Mouse (Mus musculus) midbrain, embryonic 13.5 days (tissue): ENCODE data around the gene Hs2st1. TPM values are rescaled to one million over a fixed set of nuclear protein-coding genes. Genes with fewer than 3 reads are reported as not detected.

Source experiments
- ATAC-seq: fragments of 200-750 bp; cut with Nextera tagmentation; 2 replicates; pipeline ENCODE4 v1.8.0; 2017; ENCODE audit warnings: mild to moderate bottlenecking, moderate TSS enrichment, moderate library complexity
- H3K27ac ChIP-seq: fragments of 300-500 bp; sonication (generic); 2 replicates; pipeline ENCODE4 v1.5.1; 2015; ENCODE audit warnings: inconsistent platforms, mild to moderate bottlenecking, moderate library complexity
- H3K27me3 ChIP-seq: fragments of 300-500 bp; sonication (generic); 2 replicates; pipeline ENCODE4 v1.6.1; 2015; ENCODE audit warnings: mild to moderate bottlenecking, inconsistent platforms
- H3K36me3 ChIP-seq: fragments of 300-500 bp; sonication (generic); 2 replicates; pipeline ENCODE4 v1.6.1; 2015; ENCODE audit warnings: mild to moderate bottlenecking, inconsistent platforms
- H3K4me1 ChIP-seq: fragments of 300-500 bp; sonication (generic); replicated peaks from 2 replicates; pipeline ENCODE4 v1.6.1; 2015; ENCODE audit warnings: inconsistent platforms
- H3K4me2 ChIP-seq: fragments of 300-500 bp; sonication (generic); replicated peaks from 2 replicates; pipeline ENCODE4 v1.6.1; 2015; ENCODE audit warnings: moderate library complexity, mild to moderate bottlenecking, inconsistent platforms
- H3K4me3 ChIP-seq: fragments of 300-500 bp; sonication (generic); replicated peaks from 2 replicates; pipeline ENCODE4 v1.5.1; 2015; ENCODE audit warnings: mild to moderate bottlenecking, inconsistent platforms
- H3K9ac ChIP-seq: fragments of 300-500 bp; sonication (generic); replicated peaks from 2 replicates; pipeline ENCODE4 v1.6.1; 2015; ENCODE audit warnings: mild to moderate bottlenecking, inconsistent platforms
- H3K9me3 ChIP-seq: fragments of 300-500 bp; sonication (generic); 2 replicates; pipeline ENCODE4 v1.6.1; 2016; ENCODE audit warnings: mild to moderate bottlenecking, inconsistent platforms
- WGBS: fragments of 180-500 bp; shearing (Covaris S2); methylation state at CpG from one replicate; pipeline ENCODE4 v1.1.7; 2015; 5-methylcytosine and 5-hydroxymethylcytosine counted together
- polyA plus RNA-seq: library from polyadenylated mRNA; unstranded; fragments of >200 nt; fragmentation: Nextera tagmentation; extraction: Ambion mirVana; gene quantifications from 2 replicates; pipeline ENCODE4 v1.2.1, GENCODE M21; 2015

The Hs2st1 gene
- polyA plus RNA-seq, 1 experiment from 2014 or later = 17.4 TPM

DNA sequence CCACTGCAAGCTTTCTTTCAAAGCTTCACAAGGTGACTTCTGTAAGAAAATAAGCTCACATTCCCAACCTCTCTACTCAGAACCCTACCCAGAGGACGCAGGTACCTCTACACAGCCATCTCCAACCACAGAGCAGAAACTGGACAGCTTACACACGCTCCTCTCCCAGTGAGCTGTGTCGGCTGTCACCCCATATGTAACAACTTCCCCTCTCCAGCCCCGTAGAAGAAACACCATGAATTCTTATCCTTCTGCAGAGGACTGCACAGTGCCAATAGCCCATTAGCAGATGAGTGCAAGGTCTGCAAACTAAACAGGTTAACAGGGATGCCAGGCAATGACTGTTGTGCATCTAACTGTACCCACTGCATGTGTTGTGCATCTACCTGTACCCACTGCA lies 23.5 kb downstream of the Hs2st1 start:
- no peak overlapping the region for H3K4me3 ChIP-seq
- no peak for ATAC-seq
- no peak overlapping the region for H3K27ac ChIP-seq
- H3K9me3 ChIP-seq = no peaks in the 10 kb centered on the region
- H3K9ac ChIP-seq = no peak overlapping the region
- no peaks in the 10 kb centered on the region for H3K36me3 ChIP-seq
- H3K4me1 ChIP-seq = peaks cover 37% of the 10 kb centered on the region
- H3K4me2 ChIP-seq = no peak overlapping the region
- 58% methylated on average over 4 of the region's 4 CpGs for WGBS
- H3K27me3 ChIP-seq = no peaks in the 10 kb centered on the region

DNA sequence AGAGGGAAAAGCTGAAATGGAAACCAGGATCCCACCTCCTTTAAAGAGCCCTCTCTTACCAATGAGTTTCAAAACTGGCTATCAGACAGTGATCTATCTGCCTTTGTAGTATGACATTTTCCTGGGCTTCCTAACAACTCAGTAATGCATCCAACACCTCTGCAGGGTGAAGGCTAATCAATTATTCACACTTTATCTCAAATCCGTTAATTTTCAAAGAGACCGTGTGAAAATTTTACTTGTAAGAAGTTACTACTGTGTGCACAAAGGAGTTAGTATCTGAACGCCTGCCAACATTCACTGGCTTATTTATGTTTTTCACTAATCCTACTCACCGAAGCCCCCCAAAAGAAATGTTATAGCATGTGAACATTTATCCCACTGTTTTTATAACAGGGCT lies 24.1 kb downstream of the Hs2st1 start:
- ATAC-seq = peak; percentile 25; the same call in 1 of the 2 replicates
- H3K27me3 ChIP-seq = no peaks in the 10 kb centered on the region
- H3K4me1 ChIP-seq = peaks cover 31% of the 10 kb centered on the region
- H3K9me3 ChIP-seq = no peaks in the 10 kb centered on the region
- no peak overlapping the region for H3K9ac ChIP-seq
- H3K4me3 ChIP-seq = no peak overlapping the region
- no peak overlapping the region for H3K4me2 ChIP-seq
- H3K27ac ChIP-seq = no peak overlapping the region
- H3K36me3 ChIP-seq = no peaks in the 10 kb centered on the region
- WGBS = 22% methylated on average over 4 of the region's 4 CpGs

DNA sequence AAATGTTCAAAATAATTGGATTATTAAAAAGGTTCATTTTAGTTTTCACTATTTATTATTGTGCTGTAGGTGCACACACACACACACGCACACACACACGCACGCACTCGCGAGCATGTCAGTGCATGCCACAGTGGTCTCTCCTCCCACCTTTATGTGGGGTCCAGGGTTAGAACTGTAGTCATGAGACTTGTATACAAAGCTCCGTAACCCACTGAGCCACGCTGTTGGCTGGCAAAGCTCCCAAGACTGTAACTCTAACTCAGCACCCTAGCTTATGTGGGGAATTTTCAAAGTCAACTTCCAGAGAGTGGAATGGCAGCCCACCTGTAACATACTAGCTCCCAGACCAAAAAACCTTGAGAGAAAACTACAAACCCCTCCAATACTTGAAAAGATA lies 24.8 kb downstream of the Hs2st1 start:
- Histone ChIP-seq H3K4me3 (no peak overlapping the region), H3K9me3 (no peaks in the 10 kb centered on the region), H3K9ac (no peak overlapping the region), H3K4me2 (no peak overlapping the region), H3K4me1 (peaks cover 31% of the 10 kb centered on the region), H3K36me3 (no peaks in the 10 kb centered on the region), H3K27ac (no peak overlapping the region), H3K27me3 (no peaks in the 10 kb centered on the region)
- ATAC-seq = no peak
- 90% methylated on average over 7 of the region's 7 CpGs for WGBS

DNA sequence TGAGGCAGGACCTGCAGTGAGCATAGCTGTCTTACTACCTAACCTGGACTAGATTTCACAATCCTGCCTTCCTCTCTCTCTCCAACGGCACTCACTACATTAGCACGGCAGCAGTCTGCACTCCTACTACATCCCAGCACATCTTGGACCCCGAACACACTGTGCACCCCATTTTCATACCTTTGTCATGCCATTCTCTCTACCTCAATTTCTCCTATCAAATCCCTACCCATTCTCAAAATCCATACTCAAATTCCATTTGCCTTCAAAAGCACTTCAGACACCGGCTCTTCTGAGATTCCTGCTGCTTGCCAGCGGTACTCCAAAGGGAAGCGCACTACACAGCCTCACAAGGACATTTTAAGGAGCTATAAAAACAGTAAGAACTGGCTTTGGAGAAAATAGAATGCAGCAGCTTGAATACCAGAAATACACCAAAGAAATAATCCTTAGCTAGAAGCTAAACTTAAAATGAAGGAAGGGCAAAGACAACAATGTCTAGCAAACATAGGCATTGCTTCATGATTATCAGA lies 28.0 kb downstream of the Hs2st1 start:
- WGBS = 79% methylated on average over 6 of the region's 6 CpGs

DNA sequence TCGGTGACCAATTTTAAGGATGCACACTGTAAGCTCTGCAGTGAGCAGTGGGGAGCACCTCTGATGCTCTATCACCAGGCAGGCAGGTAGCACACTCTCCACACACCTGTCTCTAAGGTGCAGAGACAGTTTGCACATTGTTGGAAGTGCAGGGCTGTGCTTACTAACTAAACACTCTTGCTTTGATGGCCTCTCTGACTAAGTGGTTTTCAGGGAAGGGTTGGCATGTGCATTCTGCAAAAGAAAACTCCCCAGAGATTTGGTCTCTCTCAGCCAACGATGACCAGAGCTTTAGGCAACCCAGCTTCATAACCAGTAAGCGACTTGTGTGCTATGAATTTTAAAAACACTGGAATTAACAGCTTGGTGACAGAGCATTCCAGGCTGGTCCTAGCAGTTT lies 29.2 kb downstream of the Hs2st1 start:
- no peak for ATAC-seq
- Histone ChIP-seq H3K4me3 (no peak overlapping the region), H3K9me3 (no peaks in the 10 kb centered on the region), H3K27me3 (no peaks in the 10 kb centered on the region), H3K27ac (no peak overlapping the region), H3K4me2 (no peak overlapping the region), H3K9ac (no peak overlapping the region), H3K36me3 (no peaks in the 10 kb centered on the region), H3K4me1 (peaks cover 15% of the 10 kb centered on the region)
- WGBS = 80% methylated on average over 3 of the region's 3 CpGs

More for the DNA sequence above, 28.0 kb downstream of the Hs2st1 start:
- H3K9me3 ChIP-seq = no peaks in the 10 kb centered on the region
- no peak overlapping the region for H3K4me2 ChIP-seq
- H3K9ac ChIP-seq = no peak overlapping the region
- H3K27ac ChIP-seq = no peak overlapping the region
- no peaks in the 10 kb centered on the region for H3K36me3 ChIP-seq
- H3K4me3 ChIP-seq = no peak overlapping the region
- H3K4me1 ChIP-seq = peaks cover 25% of the 10 kb centered on the region
- H3K27me3 ChIP-seq = no peaks in the 10 kb centered on the region
- ATAC-seq = no peak

DNA sequence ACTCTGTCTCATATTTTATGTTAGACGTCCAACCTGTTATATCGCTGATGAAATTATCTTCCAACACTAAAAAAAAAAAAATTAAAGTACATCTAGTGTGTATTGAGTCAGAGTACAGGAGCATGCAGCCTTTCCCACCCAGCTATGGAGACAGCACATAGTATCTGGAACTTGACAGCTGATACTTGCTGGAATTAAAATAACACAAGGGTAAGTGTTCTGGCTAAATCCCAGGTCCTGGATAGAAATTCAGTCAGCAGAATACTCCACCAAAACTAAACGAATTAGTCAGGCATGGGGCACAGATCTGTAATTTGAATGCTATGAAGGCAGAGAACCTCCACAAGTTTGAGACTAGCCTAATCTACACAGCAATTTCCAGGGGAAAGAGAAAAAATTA lies 30.9 kb downstream of the Hs2st1 start:
- no peak overlapping the region for H3K4me3 ChIP-seq
- peaks cover 9% of the 10 kb centered on the region for H3K4me1 ChIP-seq
- no peak for ATAC-seq
- no peaks in the 10 kb centered on the region for H3K36me3 ChIP-seq
- no peaks in the 10 kb centered on the region for H3K9me3 ChIP-seq
- WGBS = 82% methylated on average over 3 of the region's 3 CpGs
- no peaks in the 10 kb centered on the region for H3K27me3 ChIP-seq
- H3K4me2 ChIP-seq = no peak overlapping the region
- H3K9ac ChIP-seq = no peak overlapping the region
- no peak overlapping the region for H3K27ac ChIP-seq

DNA sequence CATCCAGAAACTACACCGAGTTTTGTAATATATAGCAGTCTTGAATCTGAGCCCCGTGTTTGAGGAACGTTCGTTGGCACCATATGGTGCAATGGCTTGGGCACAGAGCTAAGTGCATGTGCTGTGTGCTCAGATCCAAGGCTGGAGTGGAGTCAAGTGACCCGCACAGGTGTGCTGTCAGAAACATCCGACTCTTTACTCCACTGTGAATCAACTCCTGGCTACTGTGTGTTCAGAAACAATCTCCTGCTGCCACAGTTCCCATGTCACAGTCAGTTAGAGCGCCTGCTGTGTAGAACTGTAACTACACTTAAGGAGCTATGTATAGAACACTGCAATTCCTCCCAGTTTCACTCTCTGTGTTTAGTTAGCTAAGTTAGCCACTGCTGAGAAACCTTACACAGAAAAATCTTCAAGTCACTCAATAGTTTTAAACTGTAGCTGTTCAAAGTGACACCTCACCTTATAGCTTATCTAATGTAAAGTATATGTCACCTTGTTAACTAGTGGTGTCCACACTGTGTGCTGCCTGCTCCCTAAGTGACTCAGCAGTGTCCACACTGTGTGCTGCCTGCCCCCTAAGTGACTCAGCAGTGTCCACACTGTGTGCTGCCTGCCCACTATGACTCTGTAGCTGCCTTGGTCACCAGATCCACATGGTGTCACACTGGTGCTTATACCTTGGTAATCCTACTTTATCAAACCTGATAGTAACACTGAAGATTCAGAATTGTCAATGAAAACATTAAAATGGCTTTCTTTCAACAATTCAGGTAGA lies 32.7 kb downstream of the Hs2st1 start:
- Histone ChIP-seq H3K4me2 (no peak overlapping the region), H3K27ac (no peak overlapping the region), H3K4me3 (no peak overlapping the region), H3K4me1 (peaks cover 13% of the 10 kb centered on the region), H3K9ac (no peak overlapping the region), H3K36me3 (no peaks in the 10 kb centered on the region), H3K27me3 (no peaks in the 10 kb centered on the region), H3K9me3 (no peaks in the 10 kb centered on the region)
- WGBS = 91% methylated on average over 7 of the region's 7 CpGs
- no peak for ATAC-seq

DNA sequence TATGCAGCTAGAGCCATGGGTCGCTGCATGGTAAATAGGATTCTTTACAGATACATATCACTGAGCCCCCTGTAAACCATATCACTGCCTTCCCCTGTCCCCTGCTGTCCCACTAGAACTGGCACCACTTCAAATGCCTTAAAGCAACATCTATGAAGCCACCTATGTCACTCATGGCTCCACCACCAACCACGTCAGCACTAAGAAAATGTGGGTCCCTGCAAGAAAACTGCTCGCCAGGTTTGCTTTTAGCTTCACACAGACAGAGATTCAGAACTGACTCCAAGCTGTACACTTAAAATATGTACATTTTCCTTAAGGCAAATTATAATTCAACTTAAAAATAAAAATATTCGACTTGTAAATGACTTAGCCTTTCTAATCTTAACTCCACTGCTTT lies 34.9 kb downstream of the Hs2st1 start:
- H3K36me3 ChIP-seq = no peaks in the 10 kb centered on the region
- no peaks in the 10 kb centered on the region for H3K27me3 ChIP-seq
- no peak for ATAC-seq
- no peak overlapping the region for H3K27ac ChIP-seq
- no peak overlapping the region for H3K9ac ChIP-seq
- H3K4me2 ChIP-seq = no peak overlapping the region
- 97% methylated on average over 4 of the region's 4 CpGs for WGBS
- H3K9me3 ChIP-seq = no peaks in the 10 kb centered on the region
- H3K4me1 ChIP-seq = peaks cover 18% of the 10 kb centered on the region
- no peak overlapping the region for H3K4me3 ChIP-seq

DNA sequence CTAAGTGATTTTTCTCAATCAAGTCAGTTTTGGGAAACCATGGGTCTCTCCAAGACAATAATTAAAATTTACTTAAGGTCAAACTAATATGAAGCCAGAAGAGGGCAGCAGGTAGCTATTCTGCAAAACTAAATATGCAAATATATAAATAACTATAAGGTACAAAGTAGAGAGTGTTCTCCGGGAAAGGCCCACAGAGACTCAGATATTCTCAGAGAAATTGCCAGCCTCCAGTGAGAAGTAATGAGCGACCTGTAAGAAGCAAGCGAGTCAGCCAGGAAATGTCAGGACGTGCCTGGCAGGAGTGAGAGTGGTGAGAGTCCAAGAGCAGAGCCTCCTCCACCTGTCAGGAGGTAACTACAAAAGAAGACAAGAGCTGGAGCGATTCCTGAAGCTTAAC lies 39.0 kb downstream of the Hs2st1 start:
- 53% methylated on average over 5 of the region's 5 CpGs for WGBS
- H3K9ac ChIP-seq = no peak overlapping the region
- ATAC-seq = 0 out of 2 replicates have a peak, but pooled peaks have one; percentile 31
- H3K9me3 ChIP-seq = no peaks in the 10 kb centered on the region
- no peaks in the 10 kb centered on the region for H3K36me3 ChIP-seq
- peaks cover 27% of the 10 kb centered on the region for H3K4me1 ChIP-seq
- no peak overlapping the region for H3K4me2 ChIP-seq
- no peak overlapping the region for H3K27ac ChIP-seq
- H3K4me3 ChIP-seq = no peak overlapping the region
- no peaks in the 10 kb centered on the region for H3K27me3 ChIP-seq

DNA sequence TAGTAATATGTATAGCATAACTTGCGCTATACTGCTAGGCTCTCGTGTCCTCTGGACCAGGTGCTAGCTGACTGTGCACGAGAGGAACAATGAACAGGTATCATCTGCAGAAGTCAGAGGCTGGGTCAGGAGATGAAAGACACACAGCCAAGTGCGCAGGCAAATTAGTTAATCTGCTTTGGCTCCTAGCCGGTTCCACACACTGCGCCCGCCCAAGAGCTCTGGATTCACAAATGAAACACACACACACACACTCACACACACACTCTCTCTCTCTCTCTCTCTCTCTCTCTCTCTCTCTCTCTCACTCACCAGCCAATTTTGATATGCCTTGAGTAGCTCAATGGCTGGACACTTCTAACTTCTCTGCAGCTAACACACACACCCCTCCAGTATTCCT lies 42.1 kb downstream of the Hs2st1 start:
- Histone ChIP-seq H3K27me3 (no peaks in the 10 kb centered on the region), H3K9ac (no peak overlapping the region), H3K9me3 (no peaks in the 10 kb centered on the region), H3K4me3 (no peak overlapping the region), H3K4me2 (no peak overlapping the region), H3K27ac (no peak overlapping the region), H3K36me3 (no peaks in the 10 kb centered on the region), H3K4me1 (peaks cover 21% of the 10 kb centered on the region)
- 93% methylated on average over 7 of the region's 7 CpGs for WGBS
- no peak for ATAC-seq

DNA sequence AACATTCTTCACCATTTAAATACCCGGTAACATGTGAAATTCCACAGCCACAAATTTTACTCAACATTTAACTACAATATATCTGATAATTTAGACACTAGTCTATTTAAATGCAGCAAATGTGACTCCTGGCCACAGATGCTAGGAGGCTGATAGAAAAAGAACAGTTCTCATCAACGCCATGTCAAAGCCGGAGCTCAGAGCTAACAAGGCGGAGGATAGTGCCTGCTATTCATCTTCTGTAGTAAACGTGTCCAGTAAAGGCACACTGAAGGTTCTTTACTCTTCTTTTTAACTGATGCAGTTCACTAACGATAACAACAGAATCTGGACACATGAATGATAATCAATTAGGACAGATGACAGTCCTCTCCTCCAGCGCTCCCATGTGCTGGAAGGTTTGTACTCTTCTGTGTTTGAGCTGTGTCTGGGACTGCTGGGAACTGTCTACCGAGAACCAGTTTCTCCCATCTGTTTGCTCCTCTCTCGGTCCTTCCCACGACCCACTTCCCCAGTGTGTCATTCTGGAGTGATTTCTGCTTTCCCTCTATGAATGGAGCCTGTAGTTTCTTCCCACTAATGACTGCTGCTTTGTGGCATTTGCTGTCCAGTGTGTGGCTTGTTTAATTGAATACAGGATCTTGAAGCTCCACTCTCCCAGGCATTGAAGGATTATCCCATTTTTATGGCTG lies 50.3 kb downstream of the Hs2st1 start:
- 0 out of 2 replicates have a peak, but pooled peaks have one; percentile 31 for ATAC-seq
- H3K27ac ChIP-seq = no peak overlapping the region; the same call in 1 of the 2 replicates

DNA sequence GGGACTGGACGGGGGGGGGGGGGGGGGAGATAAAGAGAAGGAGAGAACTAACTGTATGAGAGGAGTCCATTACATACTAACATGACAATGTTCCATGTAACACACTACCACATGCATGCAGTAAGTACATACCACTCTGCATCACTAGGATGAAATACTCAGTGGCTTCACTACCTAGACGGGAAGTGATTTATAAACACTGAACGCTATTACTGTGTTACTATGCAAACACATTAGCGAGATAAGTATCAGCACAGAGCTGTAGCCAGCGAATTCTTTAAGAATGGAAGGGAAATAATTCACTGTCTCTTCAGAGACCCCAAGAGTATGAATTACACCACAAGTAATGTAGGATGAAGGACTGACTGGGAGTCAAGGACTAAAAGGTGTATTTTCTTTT lies 51.1 kb downstream of the Hs2st1 start:
- Histone ChIP-seq H3K27ac (no peak overlapping the region), H3K27me3 (no peaks in the 10 kb centered on the region), H3K9ac (no peak overlapping the region), H3K4me1 (peaks cover 9% of the 10 kb centered on the region), H3K4me2 (no peak overlapping the region), H3K36me3 (no peaks in the 10 kb centered on the region), H3K9me3 (no peaks in the 10 kb centered on the region), H3K4me3 (no peak overlapping the region)
- WGBS = 76% methylated on average over 5 of the region's 5 CpGs
- ATAC-seq = no peak

More for the DNA sequence above, 50.3 kb downstream of the Hs2st1 start:
- Histone ChIP-seq H3K9ac (no peak overlapping the region), H3K4me2 (no peak overlapping the region), H3K9me3 (no peaks in the 10 kb centered on the region), H3K36me3 (no peaks in the 10 kb centered on the region), H3K4me3 (no peak overlapping the region), H3K4me1 (peaks cover 9% of the 10 kb centered on the region), H3K27me3 (no peaks in the 10 kb centered on the region)
- 66% methylated on average over 10 of the region's 10 CpGs for WGBS
